Mouse (Mus musculus) cerebellum, adult 2 months (tissue): ENCODE data around the gene Tbl1x. TPM values are rescaled to one million over a fixed set of nuclear protein-coding genes. Genes with fewer than 3 reads are reported as not detected.

Experiments
- DNase-seq, 2 experiments: peaks; one replicate each; pipeline ENCODE4 v3.0.0; 2021
- H3K27ac ChIP-seq: fragments of 200-500 bp; 2 replicates; pipeline ENCODE4 v1.5.1; 2012; ENCODE audit warnings: low read length, control low read depth, inconsistent platforms; ENCODE audit not compliant: insufficient read depth
- H3K27me3 ChIP-seq: fragments of 200-500 bp; 2 replicates; pipeline ENCODE4 v1.6.1; 2012; ENCODE audit warnings: inconsistent platforms, mild to moderate bottlenecking, low read length, moderate library complexity; ENCODE audit not compliant: control insufficient read depth, insufficient read depth
- H3K4me1 ChIP-seq: fragments of 200-500 bp; 2 replicates; pipeline ENCODE4 v1.6.1; 2011; ENCODE audit warnings: low read length; ENCODE audit not compliant: control insufficient read depth, insufficient read depth
- H3K4me3 ChIP-seq: fragments of 200-500 bp; replicated peaks from 2 replicates; pipeline ENCODE3; 2011; ENCODE audit warnings: mild to moderate bottlenecking, low read depth, low read length, control low read depth; ENCODE audit not compliant: insufficient read depth
- CTCF ChIP-seq: fragments of 200-500 bp; IDR thresholded peaks from 2 replicates; pipeline ENCODE4 v1.5.1; 2011; ENCODE audit warnings: low read depth, mild to moderate bottlenecking, control low read depth, low read length, moderate library complexity, borderline replicate concordance; ENCODE audit not compliant: insufficient read depth
- POLR2A ChIP-seq: fragments of 200-500 bp; IDR thresholded peaks from 2 replicates; pipeline ENCODE4 v1.6.1; 2011; ENCODE audit warnings: low read length, control low read depth, borderline replicate concordance; ENCODE audit not compliant: insufficient read depth
- WGBS: fragments of 180-500 bp; shearing (Covaris S2); methylation state at CpG from one replicate; pipeline ENCODE4 v1.1.7; 2018; 5-methylcytosine and 5-hydroxymethylcytosine counted together
- polyA plus RNA-seq: library from polyadenylated mRNA; depleted of rRNA; stranded (reverse); fragments of >200 nt; gene quantifications from 2 replicates; pipeline ENCODE4 v1.2.3, GENCODE M21; 2012

Tbl1x gene
- polyA plus RNA-seq, 1 experiment, result 30.1 TPM

DNA sequence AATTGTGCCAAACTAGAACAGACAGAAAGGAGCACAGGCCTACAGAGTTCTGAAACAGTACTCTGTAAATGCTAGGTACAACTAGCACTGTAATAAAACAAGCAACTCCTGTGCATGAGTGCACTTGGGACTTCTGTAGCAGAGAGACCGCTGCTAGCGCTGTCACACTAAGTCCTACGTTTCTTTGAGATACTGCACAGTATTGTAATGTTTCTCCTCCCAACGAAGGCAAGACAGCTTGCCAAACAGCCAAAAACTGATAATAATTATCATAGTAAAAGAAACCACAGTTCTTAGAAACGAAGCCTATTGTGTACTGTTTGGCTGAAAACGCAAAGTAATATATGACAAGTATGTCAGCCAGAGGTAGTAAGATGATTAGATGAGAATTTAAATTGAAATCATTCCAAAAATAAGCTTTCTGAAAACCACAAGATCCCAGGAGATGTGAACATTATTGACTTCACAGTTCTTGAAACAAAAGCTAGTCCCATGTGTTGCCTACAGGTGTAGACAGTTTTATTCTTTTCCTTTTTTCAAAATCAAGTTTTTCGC is 83.9 kb downstream of the Tbl1x start:
- no peak for TF ChIP-seq CTCF
- no peak for TF ChIP-seq POLR2A
- H3K27me3 ChIP-seq, result no peaks in the 10 kb centered on the region
- no peak for DNase-seq
- H3K4me3 ChIP-seq, result no peak overlapping the region
- 72% methylated on average over 7 of the region's 7 CpGs for WGBS
- no peak overlapping the region for H3K27ac ChIP-seq
- H3K4me1 ChIP-seq, result peaks cover 11% of the 10 kb centered on the region; the same call in 1 of the 2 replicates

DNA sequence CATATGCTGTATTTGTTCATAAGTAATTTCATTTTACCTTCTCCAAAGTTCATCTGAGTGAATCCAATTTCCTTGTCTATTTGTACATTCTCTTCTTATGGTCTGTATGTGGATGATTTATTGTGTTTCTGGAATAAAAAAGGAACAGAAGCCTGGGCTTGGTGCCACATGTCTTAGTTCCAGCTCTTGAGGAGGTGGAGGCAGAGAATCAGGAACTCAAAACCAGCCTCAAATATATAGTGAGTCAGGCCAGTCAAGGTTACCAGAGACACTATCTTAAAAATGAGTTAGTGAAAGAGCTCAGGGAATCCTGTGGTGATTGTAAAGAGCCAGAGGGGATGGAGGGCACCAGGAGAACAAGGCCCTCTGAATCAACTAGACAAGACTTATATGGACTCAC is 86.9 kb downstream of the Tbl1x start:
- Histone ChIP-seq H3K27me3 (no peaks in the 10 kb centered on the region), H3K27ac (0 out of 2 replicates have a peak overlapping the region, but pooled peaks have one; percentile 59), H3K4me3 (no peak overlapping the region), H3K4me1 (peaks cover 17% of the 10 kb centered on the region; the same call in 1 of the 2 replicates)
- DNase-seq, result peak; percentile 51 to 71
- TF ChIP-seq CTCF (no peak), POLR2A (no peak)

DNA sequence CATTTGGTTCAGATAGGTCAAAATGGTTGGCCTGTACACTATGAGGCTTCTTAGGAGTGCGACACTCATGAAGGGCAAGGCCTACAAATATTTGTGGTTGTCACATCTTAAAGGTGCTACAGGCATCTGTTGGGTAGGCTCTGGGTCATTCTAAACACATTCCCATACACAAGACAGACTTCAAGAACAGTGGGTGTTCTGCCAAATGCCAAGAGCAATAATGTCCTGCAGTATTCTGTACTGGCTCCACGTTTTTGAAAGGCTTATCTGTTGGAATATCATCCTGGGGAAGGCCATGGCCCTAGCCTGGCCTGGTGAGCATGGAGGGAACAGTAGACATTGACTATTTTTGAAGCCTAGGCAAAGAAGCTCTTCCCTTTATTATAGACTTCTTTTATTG is 87.9 kb downstream of the Tbl1x start:
- Histone ChIP-seq H3K4me1 (peaks cover 17% of the 10 kb centered on the region; the same call in 1 of the 2 replicates), H3K27ac (peak overlapping the region; percentile 5; the same call in 1 of the 2 replicates), H3K4me3 (no peak overlapping the region), H3K27me3 (no peaks in the 10 kb centered on the region)
- no peak for TF ChIP-seq POLR2A
- TF ChIP-seq CTCF, result no peak
- DNase-seq, result peak; percentile 17 to 69
- 27% methylated on average over 2 of the region's 2 CpGs for WGBS

DNA sequence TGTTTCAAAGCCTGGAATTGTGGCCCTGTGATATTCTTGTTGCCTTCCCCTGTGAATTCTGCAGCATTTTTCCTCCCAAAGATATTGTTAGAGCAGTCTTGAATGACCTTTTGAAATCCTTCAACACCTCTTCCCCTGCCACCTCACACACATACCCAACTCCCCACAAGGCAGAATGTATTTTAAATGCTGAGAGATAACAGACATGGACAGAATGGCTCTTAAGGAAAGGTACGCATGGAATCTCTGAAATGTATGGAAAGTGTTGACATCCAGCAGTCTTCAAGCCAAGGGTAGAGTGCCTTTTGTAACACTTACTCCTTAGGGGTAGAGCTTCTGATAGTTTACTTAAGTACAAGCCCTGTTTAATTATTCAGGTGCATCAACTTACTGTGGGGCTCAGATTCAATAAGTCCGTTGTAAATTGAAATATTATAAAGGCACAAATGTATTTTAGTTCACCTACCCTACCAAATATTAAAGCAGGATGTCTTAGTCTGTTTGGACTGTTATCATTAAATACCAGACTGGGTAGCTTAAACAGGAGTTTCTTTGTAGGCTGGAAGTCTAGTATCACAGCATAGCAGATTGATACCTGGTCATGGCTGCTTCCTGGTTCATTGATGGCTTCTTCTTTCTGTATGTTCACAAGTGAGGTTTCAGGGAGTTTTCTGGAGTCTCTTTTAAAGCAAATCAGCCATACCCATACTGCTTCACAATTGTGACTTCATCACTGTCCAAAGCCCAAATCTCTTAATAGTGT is 92.9 kb downstream of the Tbl1x start:
- DNase-seq, result no peak
- TF ChIP-seq POLR2A, result no peak
- TF ChIP-seq CTCF, result no peak
- Histone ChIP-seq H3K4me3 (no peak overlapping the region), H3K4me1 (peaks cover 12% of the 10 kb centered on the region; the same call in 1 of the 2 replicates), H3K27ac (no peak overlapping the region), H3K27me3 (no peaks in the 10 kb centered on the region)
- WGBS, result 98% methylated on average over 2 of the region's 2 CpGs

DNA sequence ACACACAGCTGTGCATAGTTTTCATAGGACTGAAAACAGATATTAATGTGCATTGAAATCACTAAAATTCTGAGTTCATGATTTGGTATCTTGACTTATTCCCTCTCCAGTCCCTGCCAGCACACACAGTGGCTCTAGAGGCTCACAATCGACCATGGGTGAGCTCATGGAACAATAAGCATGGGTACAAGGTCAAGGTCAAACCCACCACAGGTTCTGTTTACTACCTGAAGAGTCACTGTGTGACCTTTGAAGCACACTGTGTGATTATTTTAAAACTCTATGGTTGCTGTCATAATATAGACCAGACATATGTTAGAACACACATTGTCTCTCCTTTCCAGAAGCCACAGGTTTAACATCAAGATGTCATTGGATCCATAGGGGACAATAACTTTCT is 96.7 kb downstream of the Tbl1x start:
- 0 out of 2 replicates have a peak, but pooled peaks cover 2% of the 10 kb centered on the region for H3K4me1 ChIP-seq
- no peaks in the 10 kb centered on the region for H3K27me3 ChIP-seq
- WGBS, result 54% methylated on average over 1 of the region's 1 CpGs
- TF ChIP-seq POLR2A (no peak), CTCF (no peak)
- no peak overlapping the region for H3K4me3 ChIP-seq
- DNase-seq, result no peak
- no peak overlapping the region for H3K27ac ChIP-seq

DNA sequence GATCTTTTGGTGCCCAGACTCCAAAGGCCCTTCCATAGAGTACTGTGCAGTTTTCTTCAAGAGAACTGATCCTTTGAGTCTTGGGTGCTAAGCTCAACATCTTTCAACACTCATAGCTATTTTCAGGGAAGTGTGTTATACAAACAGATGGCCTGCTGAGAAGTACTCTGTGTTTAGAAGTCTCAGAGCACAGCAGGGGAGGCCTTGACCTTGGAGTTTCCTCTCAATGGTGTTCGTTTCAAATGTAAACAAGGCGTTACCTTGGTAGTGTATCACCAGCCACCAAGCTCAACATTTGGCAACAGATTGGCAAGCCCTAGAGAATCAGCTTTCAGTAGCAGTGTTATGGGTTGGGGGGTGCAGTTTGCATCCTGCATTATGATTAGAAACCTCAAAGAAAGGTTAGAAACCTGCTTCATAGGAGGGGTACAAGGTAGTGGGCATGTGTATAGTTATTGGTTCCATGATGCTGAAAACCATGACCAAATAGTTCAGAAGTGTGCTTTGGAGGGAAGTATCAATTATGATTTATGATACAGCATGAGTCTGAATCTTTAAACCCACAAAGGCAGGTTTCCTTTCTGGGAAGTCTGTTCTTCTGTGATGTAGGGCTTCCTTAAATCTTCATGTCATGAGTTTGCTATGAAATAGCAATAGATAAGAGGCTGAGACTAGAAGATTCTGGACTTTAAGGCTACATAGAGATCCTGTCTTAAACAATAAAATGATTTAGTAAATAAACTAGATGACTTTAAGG is 98.3 kb downstream of the Tbl1x start:
- Histone ChIP-seq H3K27me3 (no peaks in the 10 kb centered on the region), H3K4me3 (no peak overlapping the region), H3K27ac (no peak overlapping the region), H3K4me1 (0 out of 2 replicates have a peak, but pooled peaks cover 2% of the 10 kb centered on the region)
- DNase-seq, result no peak
- TF ChIP-seq CTCF (no peak), POLR2A (no peak)
- WGBS, result 23% methylated on average over 2 of the region's 2 CpGs

DNA sequence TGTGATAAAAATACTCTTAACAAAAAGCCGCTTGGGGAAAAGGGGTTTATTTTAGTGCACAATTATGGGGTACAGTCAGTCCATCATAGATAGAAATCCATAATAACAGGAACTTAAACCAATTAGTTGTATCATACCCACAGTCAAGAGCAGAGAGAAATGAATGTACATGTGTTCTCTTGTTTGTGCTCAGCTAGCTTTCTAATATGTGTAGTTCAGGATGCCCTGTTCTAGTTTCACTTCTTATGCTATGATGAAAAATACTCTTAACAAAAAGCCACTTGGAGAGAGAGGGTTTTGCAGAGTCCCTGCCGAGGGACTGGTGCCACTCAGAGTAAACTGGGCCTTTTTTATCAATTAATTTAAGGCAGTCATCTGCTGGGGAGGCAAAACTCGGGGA is 101.1 kb downstream of the Tbl1x start:
- no peak overlapping the region for H3K4me3 ChIP-seq
- H3K27ac ChIP-seq, result no peak overlapping the region
- H3K27me3 ChIP-seq, result no peaks in the 10 kb centered on the region
- no peak for DNase-seq
- WGBS, result 80% methylated on average over 3 of the region's 3 CpGs
- H3K4me1 ChIP-seq, result no peaks in the 10 kb centered on the region
- TF ChIP-seq POLR2A (no peak), CTCF (no peak)

DNA sequence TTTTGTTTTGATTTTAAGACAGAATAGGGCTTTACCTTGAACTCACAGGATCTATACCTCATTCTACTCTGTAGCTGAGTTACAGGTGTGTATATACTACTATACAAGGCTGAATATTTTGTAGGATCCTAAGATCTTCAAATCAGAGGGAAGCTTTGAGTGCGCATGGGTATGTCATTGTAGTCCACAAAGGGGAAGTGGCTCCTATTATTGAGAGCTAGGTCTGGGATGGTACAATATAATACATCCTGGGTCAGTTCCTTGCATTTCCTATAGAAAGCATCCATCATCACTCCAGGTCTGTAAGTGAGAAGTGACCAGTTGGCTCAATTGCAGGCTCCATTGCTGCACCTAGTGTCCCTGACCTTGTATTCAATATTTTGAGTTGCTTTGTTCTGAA is 102.2 kb downstream of the Tbl1x start:
- 96% methylated on average over 1 of the region's 1 CpGs for WGBS
- TF ChIP-seq POLR2A (no peak), CTCF (no peak)
- H3K27me3 ChIP-seq, result no peaks in the 10 kb centered on the region
- no peak for DNase-seq
- H3K4me3 ChIP-seq, result no peak overlapping the region
- H3K27ac ChIP-seq, result no peak overlapping the region
- H3K4me1 ChIP-seq, result no peaks in the 10 kb centered on the region
